Mouse (Mus musculus): Measurements from ENCODE around the gene Cyp46a1. TPM values are rescaled to one million over a fixed set of nuclear protein-coding genes. Genes with fewer than 3 reads are reported as not detected.

Cyp46a1 gene
- polyA plus RNA-seq, 1 experiment from 2014 or later = 1.0 TPM

DNA sequence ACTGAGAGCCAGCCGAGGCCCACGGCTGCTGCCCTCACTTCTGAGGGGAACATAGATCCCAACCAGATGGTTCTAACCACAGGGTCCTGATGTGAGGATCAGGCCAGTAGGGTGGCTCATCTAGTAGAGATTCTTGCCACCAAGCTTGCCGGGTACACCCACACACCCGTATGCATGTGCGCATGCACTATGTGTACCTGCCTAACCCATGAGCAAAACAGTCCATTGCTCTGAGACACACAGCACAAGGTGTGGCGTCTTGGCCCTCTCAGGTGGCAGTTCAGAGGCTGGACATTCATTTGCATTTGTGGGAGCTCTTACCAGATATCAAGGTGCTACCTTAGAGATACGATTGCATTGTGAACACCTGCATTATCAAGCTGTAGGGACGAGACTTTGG lies 14.0 kb downstream of the Cyp46a1 start:
- no peak overlapping the region for H3K4me2 ChIP-seq (replicated peaks; ENCODE audit: low read depth, low read length)
- no peak for ATAC-seq
- H3K27me3 ChIP-seq (replicated peaks; ENCODE audit: insufficient read depth, low read length) = 0 out of 2 replicates have a peak, but pooled peaks cover 9% of the 10 kb centered on the region
- no peak overlapping the region for H3K27ac ChIP-seq (ENCODE audit: low read length)
- no peaks in the 10 kb centered on the region for H3K4me1 ChIP-seq (ENCODE audit: insufficient read depth, low read depth, low read length)
- WGBS = 79% methylated on average over 8 of the region's 8 CpGs
- no peak overlapping the region for H3K9ac ChIP-seq (replicated peaks; ENCODE audit: low read depth)
- no peaks in the 10 kb centered on the region for H3K36me3 ChIP-seq (ENCODE audit: insufficient read depth, low read length)
- TF ChIP-seq CTCF (IDR thresholded peaks at IDR 0.05) (no peak), EP300 (IDR thresholded peaks at IDR 0.05) (no peak)
- H3K4me3 ChIP-seq (ENCODE audit: low read depth, low read length) = no peak overlapping the region
- H3K9me3 ChIP-seq (ENCODE audit: low read length) = no peaks in the 10 kb centered on the region
- DNase-seq (ENCODE audit: low spot score) = no peak

DNA sequence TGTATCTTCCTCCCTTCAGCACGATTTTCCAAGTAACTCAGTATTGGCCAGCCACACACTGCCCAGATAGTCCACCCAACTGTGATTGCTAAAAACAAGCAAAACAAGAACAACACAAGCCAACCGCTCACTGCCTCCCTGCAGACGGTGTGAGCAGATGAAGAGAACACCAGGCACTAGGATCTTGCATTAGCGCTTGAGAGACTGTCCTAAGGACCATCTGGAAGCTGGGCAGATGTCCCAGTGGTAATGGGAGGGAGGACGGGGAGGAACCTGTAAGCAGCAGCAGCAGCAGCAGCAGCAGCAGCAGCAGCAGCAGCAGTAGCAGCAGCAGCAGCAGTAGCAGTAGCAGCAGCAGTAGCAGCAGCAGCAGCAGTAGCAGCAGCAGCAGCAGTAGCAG lies 14.8 kb downstream of the Cyp46a1 start:
- Histone ChIP-seq H3K4me2 (replicated peaks; ENCODE audit: low read depth, low read length) (no peak overlapping the region), H3K9ac (replicated peaks; ENCODE audit: low read depth) (no peak overlapping the region), H3K27ac (ENCODE audit: low read length) (no peak overlapping the region), H3K4me1 (ENCODE audit: insufficient read depth, low read depth, low read length) (no peaks in the 10 kb centered on the region), H3K27me3 (replicated peaks; ENCODE audit: insufficient read depth, low read length) (0 out of 2 replicates have a peak, but pooled peaks cover 16% of the 10 kb centered on the region), H3K4me3 (ENCODE audit: low read depth, low read length) (no peak overlapping the region), H3K9me3 (ENCODE audit: low read length) (no peaks in the 10 kb centered on the region), H3K36me3 (ENCODE audit: insufficient read depth, low read length) (no peaks in the 10 kb centered on the region)
- WGBS = 47% methylated on average over 5 of the region's 5 CpGs
- DNase-seq (ENCODE audit: low spot score) = no peak
- TF ChIP-seq EP300 (IDR thresholded peaks at IDR 0.05) = no peak
- no peak for TF ChIP-seq CTCF (IDR thresholded peaks at IDR 0.05)
- no peak for ATAC-seq

DNA sequence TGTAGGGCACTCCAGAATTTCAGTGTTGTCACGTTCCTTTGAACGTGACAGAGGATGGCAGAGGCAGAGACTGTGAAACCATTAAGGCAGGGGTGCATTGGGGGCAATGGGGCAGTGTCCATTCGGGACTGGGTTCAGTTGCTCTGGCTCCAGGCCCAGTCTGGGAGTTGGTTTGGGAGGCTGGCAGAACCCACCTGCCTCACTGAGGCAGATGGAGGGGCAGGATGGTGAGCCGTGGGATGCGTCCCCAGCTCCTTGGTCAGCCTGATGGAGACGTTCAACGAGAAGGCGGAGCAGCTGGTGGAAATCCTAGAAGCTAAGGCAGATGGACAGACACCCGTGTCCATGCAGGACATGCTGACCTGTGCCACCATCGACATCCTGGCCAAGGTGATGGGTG lies 16.8 kb downstream of the Cyp46a1 start:
- Histone ChIP-seq H3K4me3 (ENCODE audit: low read depth, low read length) (no peak overlapping the region), H3K27me3 (replicated peaks; ENCODE audit: insufficient read depth, low read length) (0 out of 2 replicates have a peak, but pooled peaks cover 20% of the 10 kb centered on the region), H3K36me3 (ENCODE audit: insufficient read depth, low read length) (no peaks in the 10 kb centered on the region), H3K27ac (ENCODE audit: low read length) (no peak overlapping the region), H3K9me3 (ENCODE audit: low read length) (no peaks in the 10 kb centered on the region), H3K4me1 (ENCODE audit: insufficient read depth, low read depth, low read length) (no peaks in the 10 kb centered on the region), H3K4me2 (replicated peaks; ENCODE audit: low read depth, low read length) (no peak overlapping the region), H3K9ac (replicated peaks; ENCODE audit: low read depth) (no peak overlapping the region)
- ATAC-seq (no peak), DNase-seq (ENCODE audit: low spot score) (no peak)
- 73% methylated on average over 10 of the region's 10 CpGs for WGBS
- no peak for TF ChIP-seq CTCF (IDR thresholded peaks at IDR 0.05)
- TF ChIP-seq EP300 (IDR thresholded peaks at IDR 0.05) = no peak

DNA sequence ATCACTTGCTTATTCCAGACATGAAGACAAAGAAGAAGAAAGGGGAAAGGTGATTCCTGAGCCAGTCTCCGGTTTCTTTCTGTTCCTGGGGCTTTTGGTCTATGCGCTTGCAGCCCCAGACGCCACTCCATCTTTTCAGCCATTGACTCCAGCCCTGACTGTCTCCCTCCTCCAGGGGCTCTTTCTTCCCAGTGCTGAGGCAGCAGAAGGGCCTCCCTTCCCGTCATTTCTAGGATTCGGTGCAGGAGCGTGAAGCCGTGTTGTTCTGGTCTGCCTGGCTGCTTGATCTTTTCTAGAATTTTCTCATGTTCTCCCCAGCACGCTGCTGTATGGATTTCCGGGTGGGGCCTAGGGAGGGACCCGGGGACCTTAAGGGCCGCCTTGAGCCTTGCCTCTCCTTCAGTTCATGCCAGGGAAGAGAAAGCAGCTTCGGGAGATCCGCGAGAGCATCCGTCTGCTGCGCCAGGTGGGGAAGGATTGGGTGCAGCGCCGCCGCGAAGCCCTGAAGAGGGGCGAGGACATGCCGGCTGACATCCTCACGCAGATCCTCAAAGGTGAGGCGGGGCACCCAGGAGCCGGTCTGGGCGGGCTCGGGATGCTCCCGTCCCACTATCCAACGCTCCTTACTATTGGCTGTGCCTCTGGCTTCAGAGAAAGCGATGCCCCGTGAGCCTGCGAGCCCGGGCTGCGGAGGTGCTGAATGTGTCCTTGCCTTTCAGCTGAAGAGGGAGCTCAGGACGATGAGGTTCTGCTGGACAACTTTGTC lies 18.4 kb downstream of the Cyp46a1 start:
- H3K9ac ChIP-seq (replicated peaks; ENCODE audit: low read depth) = no peak overlapping the region

DNA sequence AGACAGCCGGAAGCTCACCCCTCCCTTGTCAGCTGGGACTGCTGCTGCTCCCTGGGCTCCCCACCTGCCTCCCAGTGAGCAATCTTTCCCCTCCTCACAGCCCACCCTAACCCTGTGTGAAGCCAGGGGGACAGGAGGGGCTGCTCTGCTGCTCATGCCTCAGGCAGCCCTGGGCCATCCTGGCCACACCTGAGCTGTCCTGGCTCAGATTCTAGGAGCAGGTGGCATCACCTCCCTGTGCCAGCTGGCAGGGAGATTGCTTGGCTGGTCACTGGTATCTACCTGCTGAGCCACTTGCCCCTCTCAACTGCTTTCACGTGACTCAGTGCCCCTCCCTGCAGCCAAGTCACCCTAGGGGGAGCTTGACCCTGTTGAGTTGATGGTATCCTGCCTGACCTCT lies 20.1 kb downstream of the Cyp46a1 start:
- Histone ChIP-seq H3K9me3 (ENCODE audit: low read length) (no peaks in the 10 kb centered on the region), H3K36me3 (ENCODE audit: insufficient read depth, low read length) (no peaks in the 10 kb centered on the region), H3K4me2 (replicated peaks; ENCODE audit: low read depth, low read length) (no peak overlapping the region), H3K27me3 (replicated peaks; ENCODE audit: insufficient read depth, low read length) (0 out of 2 replicates have a peak, but pooled peaks cover 20% of the 10 kb centered on the region), H3K4me3 (ENCODE audit: low read depth, low read length) (no peak overlapping the region), H3K4me1 (ENCODE audit: insufficient read depth, low read depth, low read length) (no peaks in the 10 kb centered on the region), H3K27ac (ENCODE audit: low read length) (no peak overlapping the region), H3K9ac (replicated peaks; ENCODE audit: low read depth) (no peak overlapping the region)
- 61% methylated on average over 2 of the region's 2 CpGs for WGBS
- TF ChIP-seq EP300 (IDR thresholded peaks at IDR 0.05) (no peak), CTCF (IDR thresholded peaks at IDR 0.05) (no peak)
- DNase-seq (ENCODE audit: low spot score) (no peak), ATAC-seq (no peak)

More for the DNA sequence above, 18.4 kb downstream of the Cyp46a1 start:
- WGBS = 10% methylated on average over 35 of the region's 35 CpGs
- Histone ChIP-seq H3K36me3 (ENCODE audit: insufficient read depth, low read length) (no peaks in the 10 kb centered on the region), H3K27ac (ENCODE audit: low read length) (no peak overlapping the region), H3K4me2 (replicated peaks; ENCODE audit: low read depth, low read length) (peak overlapping the region; percentile 20), H3K4me1 (ENCODE audit: insufficient read depth, low read depth, low read length) (no peaks in the 10 kb centered on the region), H3K9me3 (ENCODE audit: low read length) (no peaks in the 10 kb centered on the region), H3K27me3 (replicated peaks; ENCODE audit: insufficient read depth, low read length) (0 out of 2 replicates have a peak, but pooled peaks cover 20% of the 10 kb centered on the region), H3K4me3 (ENCODE audit: low read depth, low read length) (no peak overlapping the region)
- DNase-seq (ENCODE audit: low spot score) (no peak), ATAC-seq (no peak)
- no peak for TF ChIP-seq CTCF (IDR thresholded peaks at IDR 0.05)
- TF ChIP-seq EP300 (IDR thresholded peaks at IDR 0.05) = no peak

DNA sequence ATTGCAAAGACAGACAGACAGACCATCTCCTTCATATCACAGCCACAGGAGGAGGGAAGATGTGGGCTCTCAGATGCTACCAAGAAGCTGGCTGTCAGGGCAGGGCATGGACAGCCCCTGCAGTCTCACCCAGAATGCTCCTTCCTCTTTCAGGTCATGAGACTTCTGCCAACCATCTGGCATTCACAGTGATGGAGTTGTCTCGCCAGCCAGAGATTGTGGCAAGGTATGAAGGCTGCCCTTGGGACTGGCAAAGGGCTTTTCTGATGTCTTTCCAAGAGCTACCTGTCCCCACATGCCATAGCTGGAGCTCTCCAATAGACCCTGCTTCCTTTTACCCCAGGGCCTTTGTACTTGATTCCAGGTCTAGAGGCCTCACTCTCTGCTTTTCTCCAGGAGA lies 21.1 kb downstream of the Cyp46a1 start:
- Histone ChIP-seq H3K27ac (ENCODE audit: low read length) (no peak overlapping the region), H3K4me3 (ENCODE audit: low read depth, low read length) (no peak overlapping the region), H3K9ac (replicated peaks; ENCODE audit: low read depth) (no peak overlapping the region), H3K27me3 (replicated peaks; ENCODE audit: insufficient read depth, low read length) (0 out of 2 replicates have a peak, but pooled peaks cover 20% of the 10 kb centered on the region), H3K4me1 (ENCODE audit: insufficient read depth, low read depth, low read length) (no peaks in the 10 kb centered on the region), H3K4me2 (replicated peaks; ENCODE audit: low read depth, low read length) (no peak overlapping the region), H3K36me3 (ENCODE audit: insufficient read depth, low read length) (no peaks in the 10 kb centered on the region), H3K9me3 (ENCODE audit: low read length) (no peaks in the 10 kb centered on the region)
- TF ChIP-seq EP300 (IDR thresholded peaks at IDR 0.05) = no peak
- TF ChIP-seq CTCF (IDR thresholded peaks at IDR 0.05) = no peak
- DNase-seq (ENCODE audit: low spot score) (no peak), ATAC-seq (no peak)
- WGBS = 82% methylated on average over 1 of the region's 1 CpGs
